Mouse (Mus musculus) G1E (cell line): ENCODE measurements around the gene Tprgl.

ENCODE experiments used
- CTCF ChIP-seq: IDR thresholded peaks from 2 replicates; pipeline ENCODE4 v1.5.1; 2012; ENCODE audit warnings: low read depth, low read length, inconsistent platforms, mixed read lengths
- POLR2AphosphoS5 ChIP-seq: IDR thresholded peaks from 2 replicates; pipeline ENCODE4 v1.6.1; 2012; ENCODE audit warnings: low read depth, low read length, inconsistent platforms; ENCODE audit not compliant: insufficient replicate concordance

GRCm38 (mm10) chr4:154123553-154123952 lies 36.9 kb downstream of the Tprgl start:
- TF ChIP-seq POLR2AphosphoS5 (no peak), CTCF (no peak)
